Mouse (Mus musculus) lung, postnatal 0 days (tissue): Measurements from ENCODE around the gene Rhobtb3.

Source experiments
- CTCF ChIP-seq: IDR thresholded peaks from 2 replicates; pipeline ENCODE4 v1.5.1; 2016; ENCODE audit warnings: antibody characterized with exemption, mild to moderate bottlenecking
- EP300 ChIP-seq: IDR thresholded peaks from 2 replicates; pipeline ENCODE4 v1.6.1; 2016; ENCODE audit warnings: antibody characterized with exemption, mild to moderate bottlenecking, control low read depth

GRCm38 (mm10) chr13:75892291-75892690, 51.4 kb downstream of the Rhobtb3 start:
- no peak for TF ChIP-seq EP300
- no peak for TF ChIP-seq CTCF
